Mouse (Mus musculus) embryonic facial prominence, embryonic 13.5 days (tissue): ENCODE measurements around the gene Ptpa. TPM values are rescaled to one million over a fixed set of nuclear protein-coding genes. Genes with fewer than 3 reads are reported as not detected.

Experiments used
- ATAC-seq: fragments of 200-750 bp; cut with Nextera tagmentation; 2 replicates; pipeline ENCODE4 v1.8.0; 2017; ENCODE audit warnings: low read depth; ENCODE audit not compliant: insufficient number of reproducible peaks, insufficient read depth, low FRiP score, low TSS enrichment
- H3K27ac ChIP-seq: fragments of 300-500 bp; sonication (generic); 2 replicates; pipeline ENCODE4 v1.5.1; 2015; ENCODE audit warnings: moderate library complexity, mild to moderate bottlenecking, inconsistent platforms
- H3K27me3 ChIP-seq: fragments of 300-500 bp; sonication (generic); 2 replicates; pipeline ENCODE4 v1.6.1; 2015; ENCODE audit warnings: mild to moderate bottlenecking, inconsistent platforms
- H3K36me3 ChIP-seq: fragments of 300-500 bp; sonication (generic); 2 replicates; pipeline ENCODE4 v1.6.1; 2015; ENCODE audit warnings: mild to moderate bottlenecking, inconsistent platforms
- H3K4me1 ChIP-seq: fragments of 300-500 bp; sonication (generic); 2 replicates; pipeline ENCODE4 v1.6.1; 2015; ENCODE audit warnings: inconsistent platforms
- H3K4me2 ChIP-seq: fragments of 300-500 bp; sonication (generic); 2 replicates; pipeline ENCODE4 v1.6.1; 2015; ENCODE audit warnings: moderate library complexity, mild to moderate bottlenecking, inconsistent platforms
- H3K4me3 ChIP-seq: fragments of 300-500 bp; sonication (generic); 2 replicates; pipeline ENCODE4 v1.5.1; 2015; ENCODE audit warnings: mild to moderate bottlenecking, inconsistent platforms
- H3K9ac ChIP-seq: fragments of 300-500 bp; sonication (generic); 2 replicates; pipeline ENCODE4 v1.6.1; 2015; ENCODE audit warnings: mild to moderate bottlenecking, inconsistent platforms
- H3K9me3 ChIP-seq: fragments of 300-500 bp; sonication (generic); 2 replicates; pipeline ENCODE4 v1.6.1; 2016; ENCODE audit warnings: inconsistent platforms
- WGBS: fragments of 180-500 bp; shearing (Covaris S2); methylation state at CpG from one replicate; pipeline ENCODE4 v1.1.7; 2015; ENCODE audit warnings: mixed read lengths; 5-methylcytosine and 5-hydroxymethylcytosine counted together
- polyA plus RNA-seq: library from polyadenylated mRNA; unstranded; fragments of >200 nt; fragmentation: Nextera tagmentation; extraction: Ambion mirVana; gene quantifications from 2 replicates; pipeline ENCODE4 v1.2.1, GENCODE M21; 2015

The Ptpa gene
- polyA plus RNA-seq, 1 experiment from 2014 or later = 163 TPM

GRCm38 (mm10) chr2:30389000-30389399 lies 26.8 kb upstream of the Ptpa start:
- Histone ChIP-seq H3K9ac (no peak overlapping the region), H3K27me3 (no peaks in the 10 kb centered on the region), H3K4me2 (no peak overlapping the region), H3K4me3 (no peak overlapping the region), H3K4me1 (peaks cover 20% of the 10 kb centered on the region), H3K9me3 (no peaks in the 10 kb centered on the region), H3K36me3 (peaks cover 22% of the 10 kb centered on the region), H3K27ac (no peak overlapping the region)
- WGBS = 89% methylated on average over 2 of the region's 2 CpGs
- ATAC-seq = no peak

- peak within 1 kb of the TSS; percentile 87 for H3K27ac ChIP-seq
- H3K27me3 ChIP-seq = no peaks in the 10 kb centered on the region
Measured at GRCm38 (mm10) chr2:30392114-30392576, 23.7 kb upstream of the Ptpa start, which contains the start of gene Dolpp1. Gene Dolpp1, plus strand, starts transcription at chr2:30392254.

GRCm38 (mm10) chr2:30392577-30393369 lies 23.1 kb upstream of the Ptpa start:
- peaks cover 22% of the 10 kb centered on the region for H3K4me1 ChIP-seq
- peak; percentile 70 for ATAC-seq
- H3K27ac ChIP-seq = peak overlapping the region; percentile 87
- H3K36me3 ChIP-seq = peaks cover 28% of the 10 kb centered on the region
- peak overlapping the region; percentile 81 for H3K9ac ChIP-seq
- peak overlapping the region; percentile 84 for H3K4me3 ChIP-seq
- H3K4me2 ChIP-seq = peak overlapping the region; percentile 95
- no peaks in the 10 kb centered on the region for H3K9me3 ChIP-seq
- WGBS = under 1% methylated on average over 54 of the region's 54 CpGs
- H3K27me3 ChIP-seq = no peaks in the 10 kb centered on the region

More at GRCm38 (mm10) chr2:30392114-30392576, 23.7 kb upstream of the Ptpa start, which contains the start of gene Dolpp1:
- Histone ChIP-seq H3K4me1 (peaks cover 22% of the 10 kb centered on the region), H3K36me3 (peaks cover 22% of the 10 kb centered on the region), H3K9me3 (no peaks in the 10 kb centered on the region), H3K4me3 (peak within 1 kb of the TSS; percentile 84), H3K9ac (peak within 1 kb of the TSS; percentile 81), H3K4me2 (peak within 1 kb of the TSS; percentile 95)
- ATAC-seq = peak; percentile 97
- under 1% methylated on average over 40 of the region's 40 CpGs for WGBS

- H3K4me2 ChIP-seq = peak overlapping the region; percentile 95
- H3K27me3 ChIP-seq = no peaks in the 10 kb centered on the region
- peak overlapping the region; percentile 81 for H3K9ac ChIP-seq
- peak overlapping the region; percentile 84 for H3K4me3 ChIP-seq
- H3K27ac ChIP-seq = peak overlapping the region; percentile 87; the same call in 1 of the 2 replicates
- WGBS = 87% methylated on average over 1 of the region's 1 CpGs
- no peaks in the 10 kb centered on the region for H3K9me3 ChIP-seq
- peaks cover 33% of the 10 kb centered on the region for H3K36me3 ChIP-seq
- H3K4me1 ChIP-seq = peaks cover 22% of the 10 kb centered on the region
- ATAC-seq = no peak
Measured at GRCm38 (mm10) chr2:30393370-30393656, 22.5 kb upstream of the Ptpa start.

- no peak overlapping the region for H3K4me2 ChIP-seq
Measured at GRCm38 (mm10) chr2:30395757-30396156, 20.1 kb upstream of the Ptpa start.

GRCm38 (mm10) chr2:30396246-30396645 lies 19.6 kb upstream of the Ptpa start:
- ATAC-seq = no peak
- H3K36me3 ChIP-seq = peaks cover 63% of the 10 kb centered on the region

More at GRCm38 (mm10) chr2:30395757-30396156, 20.1 kb upstream of the Ptpa start:
- H3K36me3 ChIP-seq = peaks cover 58% of the 10 kb centered on the region
- no peaks in the 10 kb centered on the region for H3K9me3 ChIP-seq
- H3K4me1 ChIP-seq = peaks cover 22% of the 10 kb centered on the region
- ATAC-seq = no peak
- 89% methylated on average over 7 of the region's 7 CpGs for WGBS
- no peak overlapping the region for H3K4me3 ChIP-seq
- no peaks in the 10 kb centered on the region for H3K27me3 ChIP-seq
- no peak overlapping the region for H3K27ac ChIP-seq
- no peak overlapping the region for H3K9ac ChIP-seq

GRCm38 (mm10) chr2:30397986-30398512 lies 17.8 kb upstream of the Ptpa start:
- 73% methylated on average over 10 of the region's 10 CpGs for WGBS
- ATAC-seq = no peak
- H3K27me3 ChIP-seq = no peaks in the 10 kb centered on the region
- H3K9me3 ChIP-seq = no peaks in the 10 kb centered on the region
- peaks cover 11% of the 10 kb centered on the region for H3K4me1 ChIP-seq
- no peak overlapping the region for H3K9ac ChIP-seq
- H3K4me2 ChIP-seq = no peak overlapping the region
- peaks cover 81% of the 10 kb centered on the region for H3K36me3 ChIP-seq
- no peak overlapping the region for H3K4me3 ChIP-seq
- H3K27ac ChIP-seq = no peak overlapping the region

More at GRCm38 (mm10) chr2:30396246-30396645, 19.6 kb upstream of the Ptpa start:
- H3K4me3 ChIP-seq = no peak overlapping the region
- no peaks in the 10 kb centered on the region for H3K27me3 ChIP-seq
- H3K9me3 ChIP-seq = no peaks in the 10 kb centered on the region
- 88% methylated on average over 7 of the region's 7 CpGs for WGBS
- no peak overlapping the region for H3K9ac ChIP-seq
- no peak overlapping the region for H3K27ac ChIP-seq
- H3K4me2 ChIP-seq = no peak overlapping the region
- peaks cover 20% of the 10 kb centered on the region for H3K4me1 ChIP-seq

GRCm38 (mm10) chr2:30399191-30400171 lies 16.4 kb upstream of the Ptpa start:
- WGBS = 52% methylated on average over 20 of the region's 20 CpGs
- H3K9me3 ChIP-seq = no peaks in the 10 kb centered on the region
- no peak for ATAC-seq
- H3K4me2 ChIP-seq = no peak overlapping the region
- H3K27ac ChIP-seq = no peak overlapping the region
- H3K36me3 ChIP-seq = peaks cover 88% of the 10 kb centered on the region
- H3K4me1 ChIP-seq = no peaks in the 10 kb centered on the region
- 0 out of 2 replicates have a peak overlapping the region, but pooled peaks have one; percentile 21 for H3K9ac ChIP-seq
- no peak overlapping the region for H3K4me3 ChIP-seq
- H3K27me3 ChIP-seq = no peaks in the 10 kb centered on the region

GRCm38 (mm10) chr2:30401581-30401980 lies 14.3 kb upstream of the Ptpa start:
- peaks cover 96% of the 10 kb centered on the region for H3K36me3 ChIP-seq
- ATAC-seq = no peak
- 84% methylated on average over 1 of the region's 1 CpGs for WGBS

GRCm38 (mm10) chr2:30402351-30402826 lies 13.4 kb upstream of the Ptpa start:
- H3K36me3 ChIP-seq = peaks cover 96% of the 10 kb centered on the region
- no peak overlapping the region for H3K9ac ChIP-seq
- no peak overlapping the region for H3K4me3 ChIP-seq
- H3K4me1 ChIP-seq = no peaks in the 10 kb centered on the region
- ATAC-seq = no peak
- WGBS = 89% methylated on average over 9 of the region's 9 CpGs
- H3K9me3 ChIP-seq = no peaks in the 10 kb centered on the region
- no peak overlapping the region for H3K27ac ChIP-seq
- H3K4me2 ChIP-seq = no peak overlapping the region
- H3K27me3 ChIP-seq = no peaks in the 10 kb centered on the region

More at GRCm38 (mm10) chr2:30401581-30401980, 14.3 kb upstream of the Ptpa start:
- Histone ChIP-seq H3K27ac (no peak overlapping the region), H3K9me3 (no peaks in the 10 kb centered on the region), H3K4me3 (no peak overlapping the region), H3K4me2 (no peak overlapping the region), H3K4me1 (no peaks in the 10 kb centered on the region), H3K27me3 (no peaks in the 10 kb centered on the region), H3K9ac (no peak overlapping the region)

- no peaks in the 10 kb centered on the region for H3K27me3 ChIP-seq
- H3K4me2 ChIP-seq = no peak overlapping the region
- no peak for ATAC-seq
- WGBS = 68% methylated on average over 2 of the region's 2 CpGs
- no peaks in the 10 kb centered on the region for H3K9me3 ChIP-seq
- no peaks in the 10 kb centered on the region for H3K4me1 ChIP-seq
- peaks cover 96% of the 10 kb centered on the region for H3K36me3 ChIP-seq
- H3K9ac ChIP-seq = no peak overlapping the region
- no peak overlapping the region for H3K27ac ChIP-seq
- H3K4me3 ChIP-seq = no peak overlapping the region
Measured at GRCm38 (mm10) chr2:30402843-30403242, 13.0 kb upstream of the Ptpa start.
